Mouse (Mus musculus) intestine, embryonic 16.5 days (tissue): Measurements from ENCODE around the gene Pdzk1ip1. TPM values are rescaled to one million over a fixed set of nuclear protein-coding genes. Genes with fewer than 3 reads are reported as not detected.
A peak's percentile ranks its signal among the peaks of the same experiment; 100 is the strongest.

ENCODE experiments used
- ATAC-seq: fragments of 200-750 bp; cut with Nextera tagmentation; 2 replicates; pipeline ENCODE4 v1.8.0; 2017; ENCODE audit warnings: moderate TSS enrichment, moderate library complexity
- H3K27ac ChIP-seq: fragments of 300-500 bp; sonication (generic); 2 replicates; pipeline ENCODE4 v1.5.1; 2014; ENCODE audit warnings: mild to moderate bottlenecking, low read length
- H3K27me3 ChIP-seq: fragments of 300-500 bp; sonication (generic); replicated peaks from 2 replicates; pipeline ENCODE4 v1.6.1; 2014; ENCODE audit warnings: low read length, control low read depth, mixed read lengths; ENCODE audit not compliant: control insufficient read depth, insufficient read depth
- H3K36me3 ChIP-seq: fragments of 300-500 bp; sonication (generic); 2 replicates; pipeline ENCODE4 v1.6.1; 2014; ENCODE audit warnings: low read length, control low read depth; ENCODE audit not compliant: control insufficient read depth, insufficient read depth
- H3K4me1 ChIP-seq: fragments of 300-500 bp; sonication (generic); 2 replicates; pipeline ENCODE4 v1.6.1; 2014; ENCODE audit warnings: low read length, control low read depth, mixed read lengths; ENCODE audit not compliant: control insufficient read depth, insufficient read depth
- H3K4me2 ChIP-seq: fragments of 300-500 bp; sonication (generic); 2 replicates; pipeline ENCODE4 v1.6.1; 2014; ENCODE audit warnings: low read depth, low read length, control low read depth
- H3K4me3 ChIP-seq: fragments of 300-500 bp; sonication (generic); 2 replicates; pipeline ENCODE4 v1.5.1; 2014; ENCODE audit warnings: mild to moderate bottlenecking, low read length
- H3K9ac ChIP-seq: fragments of 300-500 bp; sonication (generic); 2 replicates; pipeline ENCODE4 v1.6.1; 2014; ENCODE audit warnings: low read depth, low read length
- H3K9me3 ChIP-seq: fragments of 300-500 bp; sonication (generic); 2 replicates; pipeline ENCODE4 v1.6.1; 2016; ENCODE audit warnings: low read length, control low read depth; ENCODE audit not compliant: control insufficient read depth
- WGBS: fragments of 180-500 bp; shearing (Covaris S2); extraction: QIAGEN DNeasy Blood & Tissue Kit; methylation state at CpG from one replicate; pipeline ENCODE4 v1.1.7; 2014; 5-methylcytosine and 5-hydroxymethylcytosine counted together
- polyA plus RNA-seq: library from polyadenylated mRNA; unstranded; fragments of >200 nt; fragmentation: Nextera tagmentation; extraction: Ambion mirVana; gene quantifications from 2 replicates; pipeline ENCODE4 v1.2.1, GENCODE M21; 2015

The Pdzk1ip1 gene
- polyA plus RNA-seq, 1 experiment from 2014 or later, result 256 TPM

DNA sequence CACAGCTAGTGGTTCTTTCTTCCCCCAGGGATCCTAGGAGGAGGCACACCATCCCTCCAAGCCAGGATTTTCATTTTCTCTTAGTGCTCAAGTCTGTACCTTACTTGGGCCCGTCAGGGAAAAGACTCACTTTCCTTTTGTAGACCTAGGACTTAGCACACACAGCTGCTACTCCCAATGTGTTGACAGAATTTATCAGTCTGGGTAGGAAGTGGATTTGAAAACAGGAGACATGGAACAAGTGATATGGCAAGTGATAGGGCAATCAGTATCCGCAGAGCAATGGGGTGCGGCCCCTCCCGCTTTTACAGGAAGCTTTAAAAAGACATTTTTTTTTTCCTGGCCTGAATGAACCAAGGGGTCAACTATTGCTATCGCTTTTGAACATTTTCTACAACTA, 44.6 kb downstream of the Pdzk1ip1 start:
- ATAC-seq, result 0 out of 2 replicates have a peak, but pooled peaks have one; percentile 23
- WGBS, result 7% methylated on average over 5 of the region's 5 CpGs
- H3K4me2 ChIP-seq, result no peak overlapping the region

DNA sequence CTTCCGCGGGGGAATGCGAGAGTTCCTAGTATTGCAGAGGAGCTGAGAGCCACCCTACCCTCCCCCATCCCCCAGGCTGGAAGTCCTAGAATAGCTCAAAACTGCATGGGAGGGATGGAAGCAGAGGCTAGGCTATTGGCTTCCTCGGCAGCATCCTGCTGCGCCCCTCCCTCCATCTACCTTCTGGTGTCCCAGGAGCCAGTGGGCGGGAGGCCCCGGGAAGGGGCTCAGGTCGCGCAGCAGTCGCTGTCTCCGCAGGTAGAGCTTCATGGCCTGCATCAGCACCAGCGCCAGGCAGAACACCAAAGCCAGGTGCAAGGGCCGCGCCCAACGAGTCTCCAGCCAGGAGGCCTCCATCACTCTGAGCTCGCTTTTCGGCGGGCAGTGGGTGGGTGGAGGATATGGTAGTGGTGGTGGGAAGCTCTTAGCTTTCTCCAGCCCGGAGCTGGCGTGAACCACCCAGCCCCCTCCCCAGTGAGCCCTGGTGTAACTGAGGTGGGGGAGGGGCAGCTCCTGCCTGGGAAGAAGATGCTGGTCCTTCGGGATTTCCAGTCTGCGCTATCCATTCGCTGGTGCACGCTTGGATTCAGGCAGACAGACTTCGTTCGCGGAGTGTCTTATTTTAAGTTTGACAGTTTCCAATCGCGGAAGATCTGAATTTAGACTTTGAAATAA, 45.2 kb downstream of the Pdzk1ip1 start, which contains the start of gene Cyp4x1:
Cyp4x1 (minus strand) TSS at position 661 of the 675 bp plus-strand sequence.
- Histone ChIP-seq H3K27me3 (peaks cover 17% of the 10 kb centered on the region), H3K4me2 (0 out of 2 replicates have a peak within 1 kb of the TSS, but pooled peaks have one; percentile 21), H3K27ac (no peak within 1 kb of the TSS), H3K9ac (no peak within 1 kb of the TSS), H3K36me3 (no peaks in the 10 kb centered on the region), H3K4me3 (peak within 1 kb of the TSS; percentile 1; the same call in 1 of the 2 replicates), H3K9me3 (no peaks in the 10 kb centered on the region), H3K4me1 (peaks cover 4% of the 10 kb centered on the region; the same call in 1 of the 2 replicates)
- ATAC-seq, result peak; percentile 46; the same call in 1 of the 2 replicates
- WGBS, result 2% methylated on average over 29 of the region's 29 CpGs

More for the DNA sequence above, 44.6 kb downstream of the Pdzk1ip1 start:
- peaks cover 17% of the 10 kb centered on the region for H3K27me3 ChIP-seq
- H3K4me1 ChIP-seq, result peaks cover 4% of the 10 kb centered on the region; the same call in 1 of the 2 replicates
- no peak overlapping the region for H3K9ac ChIP-seq
- H3K4me3 ChIP-seq, result no peak overlapping the region
- no peaks in the 10 kb centered on the region for H3K36me3 ChIP-seq
- H3K9me3 ChIP-seq, result no peaks in the 10 kb centered on the region
- no peak overlapping the region for H3K27ac ChIP-seq

DNA sequence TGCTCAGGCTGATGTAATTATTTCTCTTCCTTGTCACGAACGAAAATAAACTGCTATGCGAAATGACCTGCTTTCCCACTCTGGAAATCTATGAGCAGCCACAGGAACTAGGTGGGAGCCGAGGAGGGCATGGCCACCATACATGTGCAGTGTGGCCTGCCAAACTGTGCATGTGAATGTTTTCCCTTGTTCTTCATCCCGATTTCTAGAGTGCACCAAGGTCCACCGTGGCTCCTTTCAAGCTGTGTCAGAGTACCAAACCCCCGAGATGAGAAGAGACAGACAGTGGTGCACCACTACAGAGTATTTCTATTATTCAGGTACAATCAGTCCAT, 45.8 kb downstream of the Pdzk1ip1 start:
- ATAC-seq, result no peak
- H3K4me1 ChIP-seq, result peaks cover 4% of the 10 kb centered on the region; the same call in 1 of the 2 replicates
- no peak overlapping the region for H3K9ac ChIP-seq
- H3K9me3 ChIP-seq, result no peaks in the 10 kb centered on the region
- no peaks in the 10 kb centered on the region for H3K36me3 ChIP-seq
- peaks cover 17% of the 10 kb centered on the region for H3K27me3 ChIP-seq
- no peak overlapping the region for H3K4me2 ChIP-seq
- WGBS, result 18% methylated on average over 7 of the region's 7 CpGs
- no peak overlapping the region for H3K27ac ChIP-seq
- H3K4me3 ChIP-seq, result no peak overlapping the region

Other genes starting within 250 kb of the Pdzk1ip1 start
- 0.11 and 0.21 TPM in 2 replicates for gene Foxd2, start 179.8 kb upstream of the Pdzk1ip1 start, polyA plus RNA-seq
- not detected in 2 replicates for gene Foxe3, start 162.7 kb upstream of the Pdzk1ip1 start, polyA plus RNA-seq
- gene Cmpk1, start 101.5 kb upstream of the Pdzk1ip1 start, polyA plus RNA-seq, result 134 and 153 TPM in 2 replicates
- 7.2 TPM in 2 replicates for gene Stil, start 88.5 kb upstream of the Pdzk1ip1 start, polyA plus RNA-seq
- 0.38 and 0.70 TPM in 2 replicates for gene Tal1, start 32.3 kb upstream of the Pdzk1ip1 start, polyA plus RNA-seq
- gene Cyp4x1, start 45.6 kb downstream of the Pdzk1ip1 start, polyA plus RNA-seq, result 0.20 and 0.31 TPM in 2 replicates
- gene Cyp4a29, start 153.4 kb downstream of the Pdzk1ip1 start, polyA plus RNA-seq, result not detected in 2 replicates
- 0.17 TPM in 1 of 2 replicates, not detected in the other for gene Cyp4a12a, start 210.3 kb downstream of the Pdzk1ip1 start, polyA plus RNA-seq